Mouse (Mus musculus): ENCODE data around the gene Hemgn. TPM values are rescaled to one million over a fixed set of nuclear protein-coding genes. Genes with fewer than 3 reads are reported as not detected.
A peak's percentile ranks its signal among the peaks of the same experiment; 100 is the strongest.

Gene Hemgn
- polyA plus RNA-seq, 1 experiment from 2014 or later, result 0.13 TPM

- H3K4me1 ChIP-seq (ENCODE audit: control insufficient read depth, insufficient read depth, low read depth, low read length), result peaks cover 3% of the 10 kb centered on the region; the same call in 1 of the 2 replicates
- H3K4me2 ChIP-seq (ENCODE audit: low read length), result peak overlapping the region; percentile 66
- no peaks in the 10 kb centered on the region; the same call in 1 of the 2 replicates for H3K27me3 ChIP-seq (replicated peaks; ENCODE audit: control insufficient read depth, insufficient read depth, low read length)
- 62% methylated on average over 6 of the region's 6 CpGs for WGBS
- H3K4me3 ChIP-seq (ENCODE audit: low read length), result peak overlapping the region; percentile 41
- no peaks in the 10 kb centered on the region for H3K9me3 ChIP-seq (ENCODE audit: control insufficient read depth, low read length)
- H3K36me3 ChIP-seq (ENCODE audit: control insufficient read depth, insufficient read depth, low read length), result peaks cover 2% of the 10 kb centered on the region; the same call in 1 of the 2 replicates
- peak overlapping the region; percentile 56; the same call in 1 of the 2 replicates for H3K9ac ChIP-seq (ENCODE audit: low read depth, low read length)
- no peak overlapping the region for H3K27ac ChIP-seq (ENCODE audit: low read depth, low read length)
- ATAC-seq, result no peak
Observed at GRCm38 (mm10) chr4:46374455-46374854, 38.9 kb downstream of the Hemgn start.

- peaks cover 4% of the 10 kb centered on the region; the same call in 1 of the 2 replicates for H3K27me3 ChIP-seq (replicated peaks; ENCODE audit: control insufficient read depth, insufficient read depth, low read length)
- H3K27ac ChIP-seq (ENCODE audit: low read depth, low read length), result no peak overlapping the region
- ATAC-seq, result peak; percentile 89
- peak overlapping the region; percentile 19 for H3K4me3 ChIP-seq (ENCODE audit: low read length)
- no peaks in the 10 kb centered on the region for H3K9me3 ChIP-seq (ENCODE audit: control insufficient read depth, low read length)
- peak overlapping the region; percentile 49 for H3K4me2 ChIP-seq (ENCODE audit: low read length)
- H3K4me1 ChIP-seq (ENCODE audit: control insufficient read depth, insufficient read depth, low read depth, low read length), result peaks cover 3% of the 10 kb centered on the region; the same call in 1 of the 2 replicates
- 5% methylated on average over 19 of the region's 19 CpGs for WGBS
- peak overlapping the region; percentile 51 for H3K9ac ChIP-seq (ENCODE audit: low read depth, low read length)
- no peaks in the 10 kb centered on the region for H3K36me3 ChIP-seq (ENCODE audit: control insufficient read depth, insufficient read depth, low read length)
Observed at GRCm38 (mm10) chr4:46371030-46371429, 42.3 kb downstream of the Hemgn start.

GRCm38 (mm10) chr4:46370406-46370805, 42.9 kb downstream of the Hemgn start:
- Histone ChIP-seq H3K4me1 (ENCODE audit: control insufficient read depth, insufficient read depth, low read depth, low read length) (peaks cover 3% of the 10 kb centered on the region; the same call in 1 of the 2 replicates), H3K4me3 (ENCODE audit: low read length) (no peak overlapping the region), H3K9me3 (ENCODE audit: control insufficient read depth, low read length) (no peaks in the 10 kb centered on the region), H3K36me3 (ENCODE audit: control insufficient read depth, insufficient read depth, low read length) (no peaks in the 10 kb centered on the region), H3K27me3 (replicated peaks; ENCODE audit: control insufficient read depth, insufficient read depth, low read length) (peaks cover 4% of the 10 kb centered on the region; the same call in 1 of the 2 replicates), H3K4me2 (ENCODE audit: low read length) (no peak overlapping the region), H3K9ac (ENCODE audit: low read depth, low read length) (no peak overlapping the region), H3K27ac (ENCODE audit: low read depth, low read length) (no peak overlapping the region)
- ATAC-seq, result no peak
- WGBS, result 65% methylated on average over 6 of the region's 6 CpGs

- no peaks in the 10 kb centered on the region for H3K36me3 ChIP-seq (ENCODE audit: control insufficient read depth, insufficient read depth, low read length)
- no peak for ATAC-seq
- H3K4me2 ChIP-seq (ENCODE audit: low read length), result no peak overlapping the region
- peaks cover 4% of the 10 kb centered on the region; the same call in 1 of the 2 replicates for H3K27me3 ChIP-seq (replicated peaks; ENCODE audit: control insufficient read depth, insufficient read depth, low read length)
- no peaks in the 10 kb centered on the region for H3K9me3 ChIP-seq (ENCODE audit: control insufficient read depth, low read length)
- H3K4me1 ChIP-seq (ENCODE audit: control insufficient read depth, insufficient read depth, low read depth, low read length), result peaks cover 3% of the 10 kb centered on the region; the same call in 1 of the 2 replicates
- H3K27ac ChIP-seq (ENCODE audit: low read depth, low read length), result no peak overlapping the region
- H3K9ac ChIP-seq (ENCODE audit: low read depth, low read length), result no peak overlapping the region
- no peak overlapping the region for H3K4me3 ChIP-seq (ENCODE audit: low read length)
- 62% methylated on average over 4 of the region's 4 CpGs for WGBS
Observed at GRCm38 (mm10) chr4:46369070-46369469, 44.2 kb downstream of the Hemgn start.

- H3K36me3 ChIP-seq (ENCODE audit: control insufficient read depth, insufficient read depth, low read length), result no peaks in the 10 kb centered on the region
- no peak overlapping the region for H3K9ac ChIP-seq (ENCODE audit: low read depth, low read length)
- H3K4me1 ChIP-seq (ENCODE audit: control insufficient read depth, insufficient read depth, low read depth, low read length), result peaks cover 3% of the 10 kb centered on the region; the same call in 1 of the 2 replicates
- H3K27ac ChIP-seq (ENCODE audit: low read depth, low read length), result no peak overlapping the region
- peaks cover 4% of the 10 kb centered on the region; the same call in 1 of the 2 replicates for H3K27me3 ChIP-seq (replicated peaks; ENCODE audit: control insufficient read depth, insufficient read depth, low read length)
- ATAC-seq, result no peak
- WGBS, result 15% methylated on average over 12 of the region's 12 CpGs
- H3K4me3 ChIP-seq (ENCODE audit: low read length), result no peak overlapping the region
- H3K9me3 ChIP-seq (ENCODE audit: control insufficient read depth, low read length), result no peaks in the 10 kb centered on the region
- H3K4me2 ChIP-seq (ENCODE audit: low read length), result no peak overlapping the region
Observed at GRCm38 (mm10) chr4:46367487-46367959, 45.8 kb downstream of the Hemgn start.

- peaks cover 4% of the 10 kb centered on the region; the same call in 1 of the 2 replicates for H3K27me3 ChIP-seq (replicated peaks; ENCODE audit: control insufficient read depth, insufficient read depth, low read length)
- no peak overlapping the region for H3K27ac ChIP-seq (ENCODE audit: low read depth, low read length)
- 84% methylated on average over 2 of the region's 2 CpGs for WGBS
Observed at GRCm38 (mm10) chr4:46364360-46364759, 48.9 kb downstream of the Hemgn start.

GRCm38 (mm10) chr4:46361258-46361657, 52.0 kb downstream of the Hemgn start:
- Histone ChIP-seq H3K9ac (ENCODE audit: low read depth, low read length) (no peak overlapping the region), H3K4me2 (ENCODE audit: low read length) (no peak overlapping the region), H3K27ac (ENCODE audit: low read depth, low read length) (no peak overlapping the region), H3K27me3 (replicated peaks; ENCODE audit: control insufficient read depth, insufficient read depth, low read length) (no peaks in the 10 kb centered on the region; the same call in 1 of the 2 replicates), H3K9me3 (ENCODE audit: control insufficient read depth, low read length) (no peaks in the 10 kb centered on the region), H3K4me3 (ENCODE audit: low read length) (no peak overlapping the region), H3K4me1 (ENCODE audit: control insufficient read depth, insufficient read depth, low read depth, low read length) (no peaks in the 10 kb centered on the region), H3K36me3 (ENCODE audit: control insufficient read depth, insufficient read depth, low read length) (no peaks in the 10 kb centered on the region)
- no peak for ATAC-seq
- 79% methylated on average over 5 of the region's 5 CpGs for WGBS

More at GRCm38 (mm10) chr4:46364360-46364759, 48.9 kb downstream of the Hemgn start:
- H3K9ac ChIP-seq (ENCODE audit: low read depth, low read length), result no peak overlapping the region
- no peak overlapping the region for H3K4me2 ChIP-seq (ENCODE audit: low read length)
- no peak for ATAC-seq
- no peaks in the 10 kb centered on the region for H3K9me3 ChIP-seq (ENCODE audit: control insufficient read depth, low read length)
- H3K36me3 ChIP-seq (ENCODE audit: control insufficient read depth, insufficient read depth, low read length), result no peaks in the 10 kb centered on the region
- H3K4me3 ChIP-seq (ENCODE audit: low read length), result no peak overlapping the region
- H3K4me1 ChIP-seq (ENCODE audit: control insufficient read depth, insufficient read depth, low read depth, low read length), result no peaks in the 10 kb centered on the region

GRCm38 (mm10) chr4:46359539-46360253, 53.6 kb downstream of the Hemgn start:
- Histone ChIP-seq H3K4me2 (ENCODE audit: low read length) (no peak overlapping the region), H3K4me3 (ENCODE audit: low read length) (no peak overlapping the region), H3K27me3 (replicated peaks; ENCODE audit: control insufficient read depth, insufficient read depth, low read length) (no peaks in the 10 kb centered on the region; the same call in 1 of the 2 replicates), H3K9me3 (ENCODE audit: control insufficient read depth, low read length) (no peaks in the 10 kb centered on the region), H3K4me1 (ENCODE audit: control insufficient read depth, insufficient read depth, low read depth, low read length) (no peaks in the 10 kb centered on the region), H3K9ac (ENCODE audit: low read depth, low read length) (no peak overlapping the region), H3K27ac (ENCODE audit: low read depth, low read length) (no peak overlapping the region), H3K36me3 (ENCODE audit: control insufficient read depth, insufficient read depth, low read length) (no peaks in the 10 kb centered on the region)
- no peak for ATAC-seq
- 78% methylated on average over 12 of the region's 12 CpGs for WGBS

GRCm38 (mm10) chr4:46356351-46357133, 56.8 kb downstream of the Hemgn start:
- no peak for ATAC-seq
- H3K36me3 ChIP-seq (ENCODE audit: control insufficient read depth, insufficient read depth, low read length), result no peaks in the 10 kb centered on the region
- no peak overlapping the region for H3K4me3 ChIP-seq (ENCODE audit: low read length)
- no peaks in the 10 kb centered on the region for H3K4me1 ChIP-seq (ENCODE audit: control insufficient read depth, insufficient read depth, low read depth, low read length)
- H3K9me3 ChIP-seq (ENCODE audit: control insufficient read depth, low read length), result no peaks in the 10 kb centered on the region
- WGBS, result 50% methylated on average over 12 of the region's 12 CpGs
- H3K9ac ChIP-seq (ENCODE audit: low read depth, low read length), result no peak overlapping the region
- H3K27me3 ChIP-seq (replicated peaks; ENCODE audit: control insufficient read depth, insufficient read depth, low read length), result peaks cover 13% of the 10 kb centered on the region
- no peak overlapping the region for H3K27ac ChIP-seq (ENCODE audit: low read depth, low read length)
- H3K4me2 ChIP-seq (ENCODE audit: low read length), result no peak overlapping the region

Measured in hindbrain, embryonic 16.5 days (tissue).